Mouse (Mus musculus): ENCODE results near the gene Nppc. TPM values are rescaled to one million over a fixed set of nuclear protein-coding genes. Genes with fewer than 3 reads are reported as not detected.

The Nppc gene
- polyA plus RNA-seq (2017; shearing (Covaris generic)) = not detected

GRCm38 (mm10) chr1:86670279-86671038 is at the start of gene Nppc:
Gene Nppc, minus strand, starts transcription at chr1:86670571.

GRCm38 (mm10) chr1:86703300-86703964 is 33.1 kb upstream of the Nppc start, which contains the start of gene Dis3l2:
Gene Dis3l2, plus strand, starts transcription at chr1:86703808.

Other genes with a start within 250 kb of the Nppc start
- gene Nmur1, start 244.3 kb downstream of the Nppc start, polyA plus RNA-seq (2017; shearing (Covaris generic)) = 1 to 10 TPM; 4.6 to 6.0 TPM
- gene Tex44, start 244.2 kb downstream of the Nppc start, polyA plus RNA-seq (2017; shearing (Covaris generic)) = not detected
- 1,000 to 10,000 TPM; 1,702 to 1,935 TPM for gene Ptma, start 143.8 kb downstream of the Nppc start, polyA plus RNA-seq (2017; shearing (Covaris generic))
- 10 to 100 TPM; 49.3 to 57.7 TPM for gene Pde6d, start 87.9 kb downstream of the Nppc start, polyA plus RNA-seq (2017; shearing (Covaris generic))
- 10 to 100 TPM; 26.6 to 26.8 TPM for gene Cops7b, start 87.7 kb downstream of the Nppc start, polyA plus RNA-seq (2017; shearing (Covaris generic))
- gene Dis3l2, start 33.2 kb upstream of the Nppc start, polyA plus RNA-seq (2017; shearing (Covaris generic)) = 10 to 100 TPM; 27.9 to 34.7 TPM